Mouse (Mus musculus): ENCODE data around the gene Nap1l4. TPM values are rescaled to one million over a fixed set of nuclear protein-coding genes. Genes with fewer than 3 reads are reported as not detected.

The Nap1l4 gene
- polyA plus RNA-seq, 1 experiment from 2014 or later: 218 TPM

DNA sequence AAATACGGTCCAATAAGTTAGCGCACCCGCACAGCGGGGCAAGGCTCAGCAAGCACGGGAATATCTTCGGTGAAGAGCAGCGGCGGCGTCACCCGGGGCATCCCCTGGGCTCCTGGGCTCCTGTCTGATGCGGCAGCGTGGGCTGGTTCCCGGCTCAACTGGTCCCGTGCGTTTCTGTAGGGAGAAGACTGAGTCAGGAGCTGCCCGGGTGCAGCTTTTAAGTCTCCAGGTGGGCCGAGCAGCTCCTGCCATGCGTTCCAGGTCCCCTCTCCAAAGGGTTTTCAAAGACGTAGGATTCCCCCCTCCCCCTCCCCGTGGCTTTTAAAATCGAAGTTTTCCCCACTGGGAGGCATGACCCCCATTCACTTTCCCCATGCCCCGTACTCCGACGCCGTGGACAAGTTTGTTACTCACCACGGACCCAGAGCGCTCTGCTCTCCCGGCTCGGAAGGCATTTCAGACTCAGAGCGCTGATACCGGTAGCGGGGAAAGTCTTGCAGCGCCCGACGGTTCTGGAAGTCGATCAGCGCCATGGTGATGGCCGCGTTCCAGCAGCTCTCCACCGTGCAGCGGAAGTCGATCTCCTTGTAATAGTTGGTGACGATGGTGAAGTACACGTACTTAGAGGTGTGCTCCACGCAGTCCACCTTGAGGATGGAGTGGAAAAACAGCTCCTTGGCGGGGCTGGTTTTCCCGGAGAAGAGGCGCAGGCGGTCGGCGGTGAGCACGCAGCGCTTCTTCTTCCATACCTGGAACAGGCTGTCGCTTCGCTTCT, 47.1 kb downstream of the Nap1l4 start:
- Histone ChIP-seq H3K4me1 (replicated peaks) (peaks cover 16% of the 10 kb centered on the region), H3K9me3 (replicated peaks) (no peaks in the 10 kb centered on the region), H3K27ac (no peak overlapping the region), H3K36me3 (no peaks in the 10 kb centered on the region), H3K9ac (peak overlapping the region; percentile 32), H3K4me2 (peak overlapping the region; percentile 82), H3K4me3 (peak overlapping the region; percentile 55), H3K27me3 (peaks cover 62% of the 10 kb centered on the region)
- ATAC-seq (replicated peaks; ENCODE audit: insufficient number of reproducible peaks, insufficient read depth, low FRiP score, low read depth): no peak; the same call in 1 of the 2 replicates
- WGBS: 2% methylated on average over 55 of the region's 55 CpGs

DNA sequence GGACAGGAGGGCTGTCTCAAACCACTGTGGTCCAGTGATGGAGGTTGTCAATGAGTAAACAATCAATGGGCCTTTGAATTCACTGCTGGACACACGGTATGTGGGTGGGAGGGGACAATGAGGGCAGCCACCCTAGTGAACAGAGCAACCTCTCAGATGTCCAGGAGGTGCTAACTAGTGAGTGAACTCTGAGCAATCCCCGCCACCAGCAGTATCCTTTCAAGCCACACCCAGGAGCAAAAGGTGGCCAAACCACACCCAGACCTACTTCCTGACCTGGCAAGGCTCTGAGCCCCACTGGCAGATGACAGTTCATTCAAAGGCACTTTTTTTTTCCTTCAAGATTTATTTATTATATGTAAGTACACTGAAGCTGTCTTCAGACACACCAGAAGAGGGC, 48.0 kb downstream of the Nap1l4 start:
- no peak overlapping the region for H3K4me3 ChIP-seq
- H3K9me3 ChIP-seq (replicated peaks): no peaks in the 10 kb centered on the region
- peaks cover 16% of the 10 kb centered on the region for H3K4me1 ChIP-seq (replicated peaks)
- no peak for ATAC-seq (replicated peaks; ENCODE audit: insufficient number of reproducible peaks, insufficient read depth, low FRiP score, low read depth)
- H3K4me2 ChIP-seq: no peak overlapping the region
- H3K27ac ChIP-seq: no peak overlapping the region
- no peak overlapping the region for H3K9ac ChIP-seq
- 45% methylated on average over 2 of the region's 2 CpGs for WGBS
- H3K27me3 ChIP-seq: peaks cover 57% of the 10 kb centered on the region
- H3K36me3 ChIP-seq: no peaks in the 10 kb centered on the region

DNA sequence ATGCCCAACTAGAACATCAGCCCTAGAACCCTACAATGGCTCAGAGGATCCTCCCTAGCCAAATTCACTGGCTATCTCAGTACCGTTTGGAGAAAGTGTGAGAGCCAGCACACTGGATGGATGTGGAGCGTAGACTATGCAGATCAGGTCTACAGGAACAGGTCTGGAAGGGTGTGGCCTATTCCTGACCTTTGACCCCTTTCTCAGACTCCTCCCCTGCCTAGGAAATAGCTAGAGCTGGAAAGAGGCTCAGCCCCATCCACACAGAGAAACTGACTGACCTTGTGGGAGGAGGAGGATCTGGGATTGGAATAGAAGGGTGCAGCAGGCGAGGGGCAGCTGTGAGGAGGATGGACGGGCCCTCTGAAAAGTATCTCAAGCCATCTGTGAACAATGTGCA, 50.3 kb downstream of the Nap1l4 start:
- 91% methylated on average over 4 of the region's 4 CpGs for WGBS
- Histone ChIP-seq H3K4me2 (no peak overlapping the region), H3K4me1 (replicated peaks) (peaks cover 16% of the 10 kb centered on the region), H3K27me3 (peaks cover 41% of the 10 kb centered on the region), H3K9me3 (replicated peaks) (no peaks in the 10 kb centered on the region), H3K9ac (no peak overlapping the region), H3K4me3 (no peak overlapping the region), H3K36me3 (no peaks in the 10 kb centered on the region), H3K27ac (no peak overlapping the region)
- ATAC-seq (replicated peaks; ENCODE audit: insufficient number of reproducible peaks, insufficient read depth, low FRiP score, low read depth): no peak

DNA sequence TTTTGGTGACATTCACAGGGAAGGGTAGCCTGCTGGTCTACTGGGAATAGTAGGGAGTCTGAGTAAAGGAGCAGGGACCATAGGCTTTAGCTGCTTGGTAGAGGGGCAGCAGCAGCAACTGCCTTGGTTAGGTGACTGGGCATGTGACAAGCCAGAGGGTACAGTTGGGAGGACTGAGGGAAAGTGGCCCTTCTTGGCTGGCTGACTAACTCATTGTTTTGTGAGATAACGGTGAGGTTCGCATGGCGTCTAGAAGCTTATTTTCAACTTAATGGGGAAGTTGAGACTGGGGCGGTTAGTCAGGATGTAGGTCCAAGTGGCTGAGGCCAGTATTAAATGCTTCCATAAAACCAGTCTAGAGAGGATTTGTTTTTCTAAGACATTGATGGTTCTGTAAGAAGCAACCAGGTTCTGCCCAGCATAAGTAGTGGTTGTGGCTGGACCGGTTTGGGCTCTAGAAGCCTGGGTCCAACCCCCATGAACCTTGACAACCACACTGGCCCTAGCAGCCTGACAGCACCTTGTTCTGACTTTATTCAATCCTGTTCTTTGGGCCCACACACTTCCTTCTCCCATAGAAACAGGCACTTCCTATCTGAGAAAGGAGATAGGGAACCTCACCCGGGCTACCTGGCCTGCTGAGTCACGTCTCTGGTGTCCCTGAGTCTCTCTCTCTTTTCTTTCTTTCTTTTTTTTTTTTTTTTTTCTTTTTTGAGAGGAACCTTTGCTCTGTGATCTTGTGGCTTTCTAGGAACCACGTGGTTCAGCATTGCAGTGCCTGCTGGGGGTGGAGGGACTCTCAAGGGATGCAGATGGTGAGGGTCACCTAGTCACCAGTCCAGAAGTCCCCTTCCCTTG, 53.6 kb downstream of the Nap1l4 start:
- Histone ChIP-seq H3K4me3 (no peak overlapping the region), H3K27ac (no peak overlapping the region), H3K9ac (no peak overlapping the region), H3K27me3 (peaks cover 34% of the 10 kb centered on the region), H3K36me3 (no peaks in the 10 kb centered on the region), H3K9me3 (replicated peaks) (no peaks in the 10 kb centered on the region), H3K4me2 (no peak overlapping the region), H3K4me1 (replicated peaks) (no peaks in the 10 kb centered on the region)
- no peak for ATAC-seq (replicated peaks; ENCODE audit: insufficient number of reproducible peaks, insufficient read depth, low FRiP score, low read depth)
- WGBS: 57% methylated on average over 8 of the region's 8 CpGs

GRCm38 (mm10) chr7:143493616-143494126, 55.2 kb downstream of the Nap1l4 start:
- Histone ChIP-seq H3K4me3 (no peak overlapping the region), H3K27ac (no peak overlapping the region), H3K9me3 (replicated peaks) (no peaks in the 10 kb centered on the region), H3K4me2 (no peak overlapping the region), H3K36me3 (no peaks in the 10 kb centered on the region), H3K27me3 (peaks cover 36% of the 10 kb centered on the region), H3K4me1 (replicated peaks) (no peaks in the 10 kb centered on the region), H3K9ac (no peak overlapping the region)
- no peak for ATAC-seq (replicated peaks; ENCODE audit: insufficient number of reproducible peaks, insufficient read depth, low FRiP score, low read depth)
- 74% methylated on average over 6 of the region's 6 CpGs for WGBS

GRCm38 (mm10) chr7:143489735-143490134, 59.2 kb downstream of the Nap1l4 start:
- Histone ChIP-seq H3K9ac (no peak overlapping the region), H3K4me3 (no peak overlapping the region), H3K4me1 (replicated peaks) (no peaks in the 10 kb centered on the region), H3K9me3 (replicated peaks) (no peaks in the 10 kb centered on the region), H3K27me3 (peaks cover 36% of the 10 kb centered on the region), H3K36me3 (no peaks in the 10 kb centered on the region), H3K27ac (no peak overlapping the region), H3K4me2 (no peak overlapping the region)
- 77% methylated on average over 6 of the region's 6 CpGs for WGBS
- ATAC-seq (replicated peaks; ENCODE audit: insufficient number of reproducible peaks, insufficient read depth, low FRiP score, low read depth): no peak

GRCm38 (mm10) chr7:143482541-143482940, 66.4 kb downstream of the Nap1l4 start:
- Histone ChIP-seq H3K9ac (no peak overlapping the region), H3K27me3 (peaks cover 37% of the 10 kb centered on the region), H3K9me3 (replicated peaks) (no peaks in the 10 kb centered on the region), H3K36me3 (no peaks in the 10 kb centered on the region), H3K4me3 (no peak overlapping the region), H3K4me1 (replicated peaks) (no peaks in the 10 kb centered on the region), H3K27ac (no peak overlapping the region), H3K4me2 (no peak overlapping the region)
- no peak for ATAC-seq (replicated peaks; ENCODE audit: insufficient number of reproducible peaks, insufficient read depth, low FRiP score, low read depth)
- 21% methylated on average over 6 of the region's 6 CpGs for WGBS

DNA sequence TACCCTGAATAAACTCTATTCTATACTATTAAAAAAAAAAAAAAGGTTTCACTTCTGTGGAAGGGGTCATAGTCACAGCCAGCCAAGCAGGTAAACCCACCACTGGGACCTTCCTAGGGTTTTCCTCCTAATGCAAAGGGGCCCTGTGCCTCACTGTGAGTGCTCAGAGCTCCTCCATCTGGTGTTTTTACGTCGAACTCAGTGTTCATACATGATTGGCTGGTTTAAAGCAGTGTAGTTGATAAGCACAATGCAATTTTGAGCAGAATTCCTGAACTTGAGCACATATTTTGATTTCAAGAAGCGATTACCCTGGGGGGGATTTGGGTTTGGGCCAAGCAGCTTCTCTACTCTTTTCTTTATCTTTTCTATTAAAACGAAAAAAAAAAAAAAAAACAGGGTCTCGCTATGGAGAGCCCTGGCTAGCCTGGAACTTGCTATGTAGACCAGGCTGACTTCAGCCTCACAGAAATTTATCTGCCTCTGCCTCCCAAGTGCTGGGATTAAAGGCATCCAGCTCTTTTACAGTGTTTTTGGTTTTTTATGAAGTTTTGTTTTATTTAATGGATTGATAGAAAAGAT, 67.0 kb downstream of the Nap1l4 start:
- peaks cover 40% of the 10 kb centered on the region for H3K27me3 ChIP-seq
- H3K9ac ChIP-seq: no peak overlapping the region
- no peaks in the 10 kb centered on the region for H3K9me3 ChIP-seq (replicated peaks)
- H3K4me3 ChIP-seq: no peak overlapping the region
- H3K36me3 ChIP-seq: no peaks in the 10 kb centered on the region
- H3K4me2 ChIP-seq: no peak overlapping the region
- no peak for ATAC-seq (replicated peaks; ENCODE audit: insufficient number of reproducible peaks, insufficient read depth, low FRiP score, low read depth)
- H3K27ac ChIP-seq: no peak overlapping the region
- WGBS: 42% methylated on average over 5 of the region's 5 CpGs
- H3K4me1 ChIP-seq (replicated peaks): no peaks in the 10 kb centered on the region

DNA sequence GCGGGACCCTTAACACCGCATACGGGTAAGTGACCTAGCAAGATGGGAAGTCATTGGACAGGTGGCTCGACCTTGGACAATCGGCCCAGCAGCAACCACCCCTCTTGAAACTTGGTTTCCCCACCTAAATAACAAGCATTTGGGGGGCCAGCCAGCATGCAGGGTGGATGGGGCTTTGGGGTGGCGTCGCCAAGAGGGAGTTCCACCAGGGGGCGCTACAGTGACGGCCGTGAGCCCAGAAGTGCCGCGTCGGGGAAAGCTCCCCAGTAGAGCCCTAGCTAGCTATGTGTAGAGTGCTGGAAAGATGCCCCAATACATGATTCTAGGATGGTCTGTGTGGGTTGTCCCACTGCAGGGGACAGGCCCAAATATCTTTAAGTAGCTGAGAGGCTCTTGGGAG, 68.4 kb downstream of the Nap1l4 start:
- Histone ChIP-seq H3K9ac (no peak overlapping the region), H3K4me2 (no peak overlapping the region), H3K4me1 (replicated peaks) (no peaks in the 10 kb centered on the region), H3K4me3 (no peak overlapping the region), H3K27ac (no peak overlapping the region), H3K36me3 (no peaks in the 10 kb centered on the region), H3K9me3 (replicated peaks) (no peaks in the 10 kb centered on the region), H3K27me3 (peaks cover 40% of the 10 kb centered on the region)
- ATAC-seq (replicated peaks; ENCODE audit: insufficient number of reproducible peaks, insufficient read depth, low FRiP score, low read depth): 0 out of 2 replicates have a peak, but pooled peaks have one; percentile 2
- 24% methylated on average over 13 of the region's 13 CpGs for WGBS

- H3K27ac ChIP-seq: no peak overlapping the region
- H3K4me1 ChIP-seq (replicated peaks): no peaks in the 10 kb centered on the region
- H3K9me3 ChIP-seq (replicated peaks): no peaks in the 10 kb centered on the region
- H3K4me2 ChIP-seq: no peak overlapping the region
- H3K36me3 ChIP-seq: no peaks in the 10 kb centered on the region
- 82% methylated on average over 5 of the region's 5 CpGs for WGBS
- no peak overlapping the region for H3K4me3 ChIP-seq
- no peak overlapping the region for H3K9ac ChIP-seq
- peaks cover 28% of the 10 kb centered on the region for H3K27me3 ChIP-seq
- ATAC-seq (replicated peaks; ENCODE audit: insufficient number of reproducible peaks, insufficient read depth, low FRiP score, low read depth): no peak
These were observed 71.1 kb downstream of the Nap1l4 start for GRCm38 (mm10) chr7:143477800-143478199.

- Histone ChIP-seq H3K27me3 (peaks cover 24% of the 10 kb centered on the region), H3K27ac (no peak overlapping the region), H3K4me3 (no peak overlapping the region), H3K36me3 (no peaks in the 10 kb centered on the region), H3K4me2 (no peak overlapping the region), H3K4me1 (replicated peaks) (no peaks in the 10 kb centered on the region), H3K9ac (no peak overlapping the region), H3K9me3 (replicated peaks) (no peaks in the 10 kb centered on the region)
- ATAC-seq (replicated peaks; ENCODE audit: insufficient number of reproducible peaks, insufficient read depth, low FRiP score, low read depth): no peak
- WGBS: 81% methylated on average over 3 of the region's 3 CpGs
These were observed 72.1 kb downstream of the Nap1l4 start for GRCm38 (mm10) chr7:143476702-143477335.

Data from heart, embryonic 15.5 days (tissue).